Mouse (Mus musculus) layer of hippocampus, adult 11-12 months (tissue): ENCODE measurements around the gene Muc1.

Experiments used
- DNase-seq: peaks from one replicate; pipeline ENCODE4 v3.0.0; 2022; ENCODE audit warnings: low spot score

Muc1 gene

DNA sequence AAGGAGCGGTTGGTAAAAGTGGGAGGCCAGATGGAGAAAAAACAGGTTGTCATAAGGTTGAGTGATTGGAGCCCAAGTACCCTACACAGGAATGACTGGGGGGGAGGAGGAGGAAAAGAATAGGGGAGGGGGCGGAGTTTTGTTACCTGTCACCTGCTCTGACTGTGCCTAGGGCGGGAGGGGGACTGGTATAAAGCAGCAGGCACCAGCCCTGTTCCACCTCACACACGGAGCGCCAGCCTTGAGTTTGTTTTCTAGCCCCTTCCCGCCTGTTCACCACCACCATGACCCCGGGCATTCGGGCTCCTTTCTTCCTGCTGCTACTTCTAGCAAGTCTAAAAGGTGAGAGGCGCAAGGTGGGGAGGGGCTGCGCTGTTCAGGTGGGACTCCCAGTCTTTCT, at the start of gene Muc1:
Gene Muc1, plus strand, starts transcription at position 222 of the 400 bp plus-strand sequence.
- DNase-seq, result peak; percentile 14

DNA sequence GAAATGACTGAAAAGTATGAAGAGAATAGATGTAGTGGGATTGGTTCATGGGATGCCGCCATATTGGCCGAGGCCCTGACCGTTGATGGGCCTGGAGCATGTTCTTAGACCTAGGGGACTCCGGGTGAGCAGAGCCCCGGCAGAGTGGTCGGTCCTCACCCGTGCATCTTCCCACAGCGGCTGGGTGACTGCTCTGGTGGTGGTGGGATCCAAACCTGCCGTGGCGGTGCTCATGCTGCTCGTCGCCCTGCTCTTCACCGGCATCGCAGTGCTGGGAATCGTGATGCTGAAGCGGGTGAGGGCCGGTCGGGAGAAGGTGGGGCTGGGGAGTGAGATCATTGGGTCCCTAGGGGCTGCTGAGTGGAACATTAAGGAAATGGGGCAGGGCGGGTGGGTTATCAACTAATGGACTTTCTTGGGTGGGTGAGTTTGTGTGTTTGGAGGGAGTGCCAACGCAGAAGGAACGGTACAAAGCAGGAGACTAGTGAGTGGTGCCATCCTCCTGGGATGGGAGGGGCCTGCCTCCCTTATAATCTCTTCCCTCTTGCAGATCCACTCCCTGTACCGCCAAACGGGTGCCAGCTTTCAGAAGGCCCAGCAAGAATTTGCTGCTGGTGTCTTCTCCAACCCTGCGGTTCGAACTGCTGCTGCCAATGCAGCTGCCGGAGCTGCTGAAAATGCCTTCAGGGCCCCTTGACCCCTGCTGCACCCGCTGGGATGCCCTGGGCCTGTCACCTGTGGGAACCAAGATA, 46.9 kb upstream of the Muc1 start:
- DNase-seq, result no peak

DNA sequence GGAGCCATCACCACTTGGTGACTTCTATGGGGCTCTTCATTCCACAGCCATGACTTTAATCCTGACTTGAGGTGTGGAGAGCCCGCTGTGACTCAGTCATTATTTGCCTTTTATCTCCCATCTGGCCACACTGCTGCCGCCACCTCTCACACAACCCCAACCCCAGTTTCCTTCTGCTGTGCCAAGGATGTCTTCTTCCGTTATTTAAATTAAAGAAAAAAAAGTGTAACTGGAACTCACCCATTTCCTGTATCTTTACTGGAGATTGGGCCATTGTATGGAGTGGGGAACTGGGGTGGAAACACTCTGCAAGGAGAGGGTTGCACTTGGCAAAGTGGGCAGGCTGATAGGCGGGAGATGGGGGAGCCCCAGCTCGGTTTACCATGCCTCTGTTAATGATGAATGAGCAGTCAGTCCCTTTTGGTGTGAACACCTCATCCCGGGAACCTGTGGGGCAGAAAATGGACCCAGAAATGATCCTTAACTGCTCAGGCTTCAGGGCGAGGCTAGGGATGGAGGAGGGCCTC, 46.3 kb upstream of the Muc1 start:
- no peak for DNase-seq

DNA sequence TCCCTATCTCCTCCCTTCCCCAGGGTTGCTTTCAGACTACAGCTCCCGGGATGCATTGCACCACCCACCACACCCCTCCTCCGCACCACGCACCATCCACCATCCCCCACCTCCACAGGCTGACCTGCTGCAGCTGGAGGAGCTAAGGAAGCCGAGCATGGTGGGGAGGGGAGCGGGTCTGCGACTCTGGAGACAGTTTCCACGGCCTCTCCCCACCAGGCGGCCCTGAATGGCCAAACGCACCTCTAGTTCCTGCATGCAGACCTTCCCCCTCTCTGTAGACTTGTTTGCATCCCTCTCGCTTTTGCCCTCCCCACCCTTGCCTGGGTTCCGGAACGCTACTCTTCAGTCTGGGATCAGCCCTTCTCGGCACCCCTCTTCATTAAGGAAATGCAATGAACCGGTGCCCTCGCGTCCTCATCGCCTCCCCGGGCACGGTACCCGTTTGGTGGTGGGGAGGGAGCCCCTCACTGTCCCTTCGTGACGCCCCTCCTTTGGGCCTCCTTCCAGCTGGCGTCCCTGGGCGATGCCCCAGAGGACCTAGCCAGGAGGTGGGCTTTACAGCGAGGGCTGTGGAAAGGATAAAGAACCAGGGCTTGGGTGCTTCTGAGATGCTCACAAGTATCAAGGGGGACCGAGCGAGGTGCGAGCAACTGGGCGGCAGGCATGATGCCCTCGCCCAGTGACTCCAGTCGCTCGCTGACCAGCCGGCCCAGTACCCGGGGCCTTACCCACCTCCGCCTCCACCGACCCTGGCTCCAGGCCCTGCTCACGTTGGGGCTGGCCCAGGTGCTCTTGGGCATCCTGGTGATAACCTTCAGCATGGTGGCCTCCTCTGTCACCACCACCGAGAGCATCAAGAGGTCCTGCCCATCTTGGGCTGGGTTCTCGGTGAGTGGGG, 45.5 kb upstream of the Muc1 start, which contains the start of gene Fam189b:
Gene Fam189b, plus strand, starts transcription at position 86 of the 901 bp plus-strand sequence.
- DNase-seq, result peak; percentile 90

DNA sequence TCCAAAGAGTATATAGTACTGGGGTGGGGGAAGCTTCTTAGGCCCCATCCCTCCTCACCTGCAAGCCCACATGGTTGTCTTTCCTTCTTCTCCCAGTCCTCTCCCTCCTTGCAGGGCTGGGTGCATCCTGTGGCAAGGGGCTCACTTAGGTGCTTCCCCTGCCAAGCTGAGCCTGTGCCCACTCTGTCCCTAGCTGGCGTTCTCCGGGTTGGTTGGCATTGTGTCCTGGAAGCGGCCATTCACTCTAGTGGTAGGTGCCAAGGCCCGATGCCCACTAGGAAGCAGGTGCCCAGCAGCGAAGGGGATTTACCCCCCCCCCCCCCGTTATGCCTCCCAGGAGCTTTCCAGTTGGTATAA, 44.9 kb upstream of the Muc1 start:
- DNase-seq, result no peak

DNA sequence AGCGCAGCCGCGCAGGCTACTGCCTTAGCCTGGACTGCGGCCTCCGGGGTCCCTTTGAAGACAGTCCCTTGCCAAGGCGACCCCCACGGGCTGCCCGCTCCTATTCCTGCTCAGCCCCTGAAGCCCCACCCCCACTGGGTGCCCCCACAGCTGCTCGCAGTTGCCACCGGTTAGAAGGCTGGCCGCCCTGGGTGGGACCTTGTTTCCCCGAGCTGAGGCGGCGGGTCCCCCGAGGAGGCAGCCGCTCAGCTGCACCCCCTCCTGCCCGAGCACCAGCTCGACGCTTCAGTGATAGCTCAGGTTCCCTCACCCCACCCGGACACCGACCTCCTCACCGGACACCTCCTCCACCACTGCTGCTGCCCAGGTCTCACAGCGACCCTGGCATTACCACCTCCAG, 41.7 kb upstream of the Muc1 start:
- no peak for DNase-seq

DNA sequence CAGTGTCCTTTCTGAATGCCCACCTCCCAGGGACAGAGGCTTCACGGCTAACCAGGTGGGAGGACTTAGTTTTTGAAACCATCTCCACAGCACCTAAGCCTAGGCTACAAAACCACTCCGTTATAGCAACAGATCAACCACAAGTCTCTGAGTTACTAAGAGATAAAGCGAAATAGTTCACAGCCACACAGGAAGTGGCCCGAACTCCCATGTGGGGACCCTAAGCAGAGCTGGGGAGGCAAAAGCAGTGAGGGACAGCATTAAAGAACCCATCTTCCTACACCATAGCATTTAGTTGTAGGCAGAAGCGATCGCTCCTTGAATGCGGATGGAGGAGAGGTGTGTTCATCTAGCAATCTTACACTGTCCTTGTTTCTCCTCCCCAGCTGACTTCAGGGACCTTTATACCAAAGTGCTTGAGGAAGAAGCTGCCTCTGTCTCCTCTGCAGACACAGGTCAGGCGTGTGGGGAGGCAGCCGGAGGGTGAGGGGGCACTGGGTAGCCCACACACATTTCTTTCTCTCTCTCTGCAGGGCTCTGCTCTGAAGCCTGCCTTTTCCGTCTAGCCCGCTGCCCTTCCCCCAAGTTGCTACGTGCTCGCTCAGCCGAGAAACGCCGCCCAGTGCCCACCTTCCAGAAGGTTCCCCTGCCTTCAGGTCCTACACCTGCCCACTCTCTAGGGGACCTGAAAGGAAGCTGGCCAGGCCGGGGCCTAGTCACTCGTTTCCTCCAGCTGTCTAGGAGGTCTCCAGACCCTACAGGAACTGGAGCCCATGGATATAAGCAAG, 41.0 kb upstream of the Muc1 start:
- no peak for DNase-seq

DNA sequence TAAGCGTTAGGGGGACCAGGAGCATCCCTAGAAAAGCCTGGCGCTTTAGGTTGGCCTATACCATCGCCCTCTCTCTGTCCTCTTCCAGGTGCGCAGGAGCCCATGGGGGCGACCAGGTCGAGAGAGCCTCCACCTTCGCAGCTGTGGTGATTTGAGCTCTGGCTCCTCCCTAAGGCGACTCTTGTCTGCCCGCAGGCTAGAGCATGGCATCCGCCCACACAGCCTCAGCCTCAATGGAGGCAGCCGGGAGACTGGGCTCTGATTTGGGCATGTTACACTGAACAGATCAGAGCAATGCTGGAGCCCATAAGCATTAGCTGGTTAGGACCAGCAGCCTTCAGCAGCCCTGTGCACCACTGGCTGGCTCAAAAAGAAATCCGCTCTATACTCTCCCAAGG, 40.4 kb upstream of the Muc1 start:
- no peak for DNase-seq

DNA sequence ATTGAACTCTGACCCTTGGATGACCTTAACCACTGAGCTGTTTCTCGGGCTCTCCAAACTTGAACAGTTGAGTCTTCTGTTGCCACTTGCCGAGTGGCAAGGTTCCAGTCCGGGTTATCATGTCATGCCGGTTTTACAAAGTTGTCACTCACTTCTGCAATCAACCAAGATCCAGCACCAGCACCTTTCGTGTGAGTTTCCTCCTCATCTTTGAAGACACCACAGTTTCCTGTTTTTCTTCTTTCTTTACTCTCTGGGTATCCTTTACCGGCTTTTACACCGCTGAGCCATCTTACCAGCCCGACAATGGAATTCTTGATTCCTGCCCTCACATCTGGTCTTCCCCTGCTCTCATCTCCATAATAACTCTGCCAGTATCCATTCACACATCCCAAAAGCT, 38.4 kb upstream of the Muc1 start:
- DNase-seq, result no peak

DNA sequence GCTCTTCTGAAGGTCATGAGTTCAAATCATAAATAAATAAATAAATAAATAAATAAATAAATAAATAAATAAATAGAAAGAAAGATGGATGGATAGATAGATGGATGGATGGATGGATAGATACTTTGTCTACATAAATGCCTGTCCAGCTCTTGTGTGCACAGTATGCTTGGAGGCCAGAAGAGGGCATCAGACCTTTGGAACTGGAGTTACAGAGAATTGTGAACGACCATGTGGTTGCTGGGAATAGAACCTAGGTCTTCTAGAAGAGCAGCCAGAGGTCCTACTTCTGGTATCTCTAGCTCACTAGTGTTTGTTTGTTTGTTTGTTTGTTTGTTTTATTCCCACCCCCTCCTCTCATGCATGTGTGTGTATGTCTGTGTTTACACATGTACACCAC, 35.5 kb upstream of the Muc1 start:
- no peak for DNase-seq

DNA sequence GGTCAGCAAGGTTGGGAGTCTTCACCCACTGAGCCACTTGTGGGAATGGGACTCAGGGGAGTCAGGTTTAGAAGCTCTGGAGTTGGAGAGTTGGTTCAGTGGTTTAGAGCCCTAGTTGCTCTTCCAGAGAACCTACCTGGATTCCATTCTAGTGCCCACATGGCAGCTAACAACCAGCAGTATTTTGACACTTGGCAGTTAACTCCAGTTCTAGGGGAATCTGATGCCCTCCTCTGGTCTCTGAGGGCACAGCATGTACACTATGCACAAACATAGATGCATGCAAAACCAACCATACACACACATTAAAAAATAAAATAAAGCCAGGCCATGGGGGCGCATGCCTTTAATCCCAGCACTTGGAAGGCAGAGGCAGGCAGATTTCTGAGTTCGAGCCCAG, 35.0 kb upstream of the Muc1 start:
- DNase-seq, result no peak

DNA sequence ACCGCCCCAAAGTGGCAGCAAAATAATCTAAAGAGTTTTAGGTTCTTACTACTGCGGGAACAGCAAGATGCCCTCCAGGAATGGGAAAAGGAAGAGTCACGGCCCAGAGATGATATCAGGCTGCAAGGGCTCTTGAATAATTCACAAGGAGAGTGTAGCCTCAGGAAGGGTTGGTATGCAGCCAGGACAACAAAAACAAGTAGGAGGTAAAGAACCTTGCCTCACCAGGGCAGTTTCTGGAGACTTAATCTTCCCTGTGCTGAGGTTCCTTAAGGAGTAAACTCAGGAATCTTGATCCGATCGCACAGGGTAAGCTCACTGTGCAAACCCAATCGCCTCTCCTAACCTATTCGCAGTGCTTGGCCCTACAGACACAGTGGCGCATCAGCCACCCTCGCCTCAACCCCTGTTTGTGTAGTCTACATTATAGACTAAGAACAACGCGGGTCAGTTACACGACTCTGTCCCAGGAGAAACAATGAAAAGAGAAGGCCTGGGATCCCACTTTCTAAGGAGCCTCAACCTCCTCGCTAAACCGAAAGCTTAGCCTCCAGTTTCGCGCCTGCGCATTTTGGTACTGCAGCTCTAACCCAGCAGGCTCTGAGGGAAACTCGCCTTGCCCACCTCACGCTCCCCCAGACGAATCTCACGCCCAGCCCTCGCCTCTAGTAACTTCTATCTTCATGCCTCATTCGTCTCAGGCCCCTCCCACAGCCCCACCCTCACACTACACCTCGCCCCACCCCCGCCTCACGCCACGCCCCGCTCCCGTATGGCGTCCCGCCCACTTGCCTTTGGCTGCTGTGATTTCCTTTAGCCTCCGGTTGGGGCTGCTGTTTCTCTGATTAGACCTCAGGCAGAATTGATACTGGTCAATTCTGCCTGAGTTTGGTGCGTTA, 32.6 kb upstream of the Muc1 start:
- peak; percentile 85 for DNase-seq

DNA sequence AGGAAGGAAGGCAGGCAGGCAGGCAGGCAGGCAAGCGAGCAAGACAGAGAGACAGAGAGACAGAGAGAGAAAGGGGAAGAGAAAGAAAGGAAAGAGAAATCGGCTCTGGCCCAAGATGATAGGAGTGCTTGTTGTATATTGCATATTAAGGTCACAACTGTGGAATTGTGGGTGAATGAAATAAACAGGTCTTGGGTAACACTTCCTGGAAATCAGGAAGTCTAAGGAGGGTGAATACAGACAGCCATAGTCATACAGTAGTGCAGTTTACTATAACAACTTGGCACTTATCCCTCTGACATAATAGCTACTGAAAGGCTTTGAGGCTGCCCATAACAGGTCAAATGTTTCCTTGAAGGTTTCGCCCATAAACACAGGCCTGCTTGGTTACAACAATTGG, 29.0 kb upstream of the Muc1 start:
- no peak for DNase-seq

DNA sequence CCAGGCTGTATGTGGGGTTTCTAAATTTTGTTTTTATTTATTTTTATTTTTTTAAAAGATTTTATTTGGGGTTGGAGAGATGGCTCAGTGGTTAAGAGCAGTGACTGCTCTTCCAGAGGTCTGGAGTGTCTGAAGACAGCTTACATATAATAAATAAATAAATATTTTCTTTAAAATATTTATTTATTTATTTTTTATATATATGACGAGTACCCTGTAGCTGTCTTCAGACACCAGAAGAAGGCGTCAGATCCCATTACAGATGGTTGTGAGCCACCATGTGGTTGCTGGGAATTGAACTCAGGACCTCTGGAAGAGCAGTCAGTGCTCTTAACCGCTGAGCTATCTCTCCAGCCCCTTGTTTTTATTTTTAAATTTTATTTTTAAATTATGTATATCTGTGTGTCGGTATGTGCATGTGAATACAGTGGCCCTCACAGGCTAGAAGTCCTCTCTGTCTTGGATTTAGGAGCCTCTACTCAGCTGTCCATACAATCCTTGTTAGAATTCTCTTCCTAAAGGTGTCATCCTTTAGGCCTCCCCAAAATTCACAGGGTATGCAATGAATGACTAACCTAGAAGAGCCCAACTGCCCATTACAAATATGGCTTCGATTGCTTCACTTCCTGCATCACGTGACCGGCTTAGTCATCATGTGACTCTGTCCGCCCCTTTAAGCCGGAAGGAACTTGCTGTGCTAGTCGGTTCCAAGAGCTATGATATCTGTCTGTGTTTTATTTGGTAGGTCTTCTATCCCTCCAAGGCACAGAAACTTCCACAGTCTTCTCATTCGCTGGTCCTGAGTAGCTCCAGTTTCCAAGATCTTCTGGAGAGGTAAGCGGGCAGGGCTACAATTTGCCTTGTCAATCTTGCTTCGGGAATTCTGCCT, 26.4 kb upstream of the Muc1 start, which contains the start of gene Gba:
Gene Gba, plus strand, starts transcription at position 676 of the 889 bp plus-strand sequence.
- peak; percentile 88 for DNase-seq

DNA sequence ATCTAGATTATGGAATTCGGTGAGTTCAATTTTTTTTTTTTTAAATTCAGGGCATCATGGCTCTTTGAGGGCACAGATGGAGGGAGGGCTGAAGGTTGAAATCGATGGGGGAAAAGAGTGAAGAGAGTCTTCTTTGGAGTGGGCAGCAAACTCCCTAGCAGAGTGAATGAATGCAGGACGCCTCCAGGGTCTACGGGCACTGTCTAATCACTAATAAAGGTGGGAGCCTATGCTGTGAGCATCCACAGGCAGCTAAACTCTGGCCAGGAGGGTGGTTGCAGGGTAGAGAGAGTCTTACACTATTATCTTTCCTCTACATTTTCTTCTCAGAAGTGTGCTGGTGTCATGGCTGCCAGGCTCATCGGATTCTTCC, 25.7 kb upstream of the Muc1 start:
- DNase-seq, result no peak

DNA sequence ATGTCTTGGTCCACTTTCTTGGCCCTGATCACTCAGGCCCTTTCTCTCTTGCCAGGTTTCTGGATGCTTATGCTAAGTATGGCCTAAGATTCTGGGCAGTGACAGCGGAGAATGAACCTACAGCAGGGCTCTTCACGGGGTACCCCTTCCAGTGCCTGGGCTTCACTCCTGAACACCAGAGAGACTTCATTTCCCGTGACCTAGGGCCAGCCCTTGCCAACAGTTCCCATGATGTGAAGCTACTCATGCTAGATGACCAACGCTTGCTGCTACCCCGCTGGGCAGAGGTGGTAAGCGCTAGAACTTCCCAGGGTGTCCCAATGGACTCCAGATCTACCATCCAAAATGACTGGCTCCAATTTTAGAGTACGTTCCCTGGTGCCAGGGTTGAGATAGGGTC, 22.8 kb upstream of the Muc1 start:
- DNase-seq, result no peak

DNA sequence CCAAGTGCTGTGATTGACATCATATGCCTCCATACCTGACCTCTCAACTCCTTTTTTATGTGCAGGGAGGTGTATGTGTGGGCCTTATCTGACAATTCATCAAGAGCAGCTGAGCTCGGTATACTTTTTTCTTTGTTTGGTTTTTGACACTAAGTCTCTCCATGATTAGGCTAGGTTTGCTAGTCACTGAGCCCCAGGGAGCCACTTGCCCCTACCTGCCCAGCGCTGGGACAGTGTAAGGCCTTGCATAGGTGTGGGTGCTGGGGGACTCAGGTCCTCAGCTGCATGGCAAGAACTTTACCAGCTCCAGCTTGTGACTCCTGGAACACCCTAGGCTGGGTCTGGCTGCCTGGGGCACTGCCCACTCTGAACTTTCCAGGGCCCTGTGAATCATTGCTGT, 22.2 kb upstream of the Muc1 start:
- no peak for DNase-seq

DNA sequence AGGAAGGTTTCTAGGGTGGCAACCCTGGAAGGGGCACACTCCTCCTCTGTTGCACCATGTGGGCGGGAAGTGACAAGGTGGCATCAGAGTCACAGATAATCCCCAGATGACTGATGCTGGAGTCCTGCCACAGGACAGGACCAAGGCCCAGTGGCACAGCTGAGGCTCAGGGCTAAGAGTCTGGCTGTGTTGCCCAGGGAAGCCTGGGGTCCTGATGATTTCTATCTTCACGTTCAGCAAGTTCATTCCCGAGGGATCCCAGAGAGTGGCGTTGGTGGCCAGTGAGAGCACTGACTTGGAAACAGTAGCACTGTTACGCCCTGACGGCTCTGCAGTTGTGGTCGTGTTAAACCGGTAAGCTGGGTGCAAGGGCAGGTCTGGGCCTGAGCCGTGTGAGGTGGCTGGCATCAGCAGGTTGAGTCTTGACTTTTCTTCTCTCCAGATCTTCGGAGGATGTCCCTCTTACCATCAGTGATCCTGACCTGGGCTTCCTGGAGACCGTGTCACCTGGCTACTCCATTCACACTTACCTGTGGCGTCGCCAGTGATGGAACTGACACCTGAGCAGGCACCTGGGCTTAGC, 20.7 kb upstream of the Muc1 start:
- no peak for DNase-seq

DNA sequence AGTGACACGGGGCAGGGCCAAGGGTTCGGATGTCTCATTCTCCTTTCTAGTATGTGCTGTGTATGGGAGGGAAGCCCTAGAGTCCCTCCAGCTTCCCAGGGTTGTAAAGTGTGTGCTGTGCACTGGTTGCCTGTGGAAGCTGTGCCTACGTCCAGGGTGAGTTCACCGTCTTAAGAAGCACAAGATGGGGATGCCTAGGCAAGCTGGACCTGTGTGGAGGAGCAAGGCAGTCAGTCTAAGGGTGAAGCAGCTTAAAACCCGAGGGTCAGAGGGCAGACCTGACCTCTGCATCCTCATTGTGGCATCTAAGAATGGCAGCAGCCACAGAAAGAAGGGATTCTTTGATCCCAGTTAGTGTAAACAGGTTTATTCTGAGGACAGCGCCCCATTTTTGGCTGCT, 20.1 kb upstream of the Muc1 start:
- no peak for DNase-seq

DNA sequence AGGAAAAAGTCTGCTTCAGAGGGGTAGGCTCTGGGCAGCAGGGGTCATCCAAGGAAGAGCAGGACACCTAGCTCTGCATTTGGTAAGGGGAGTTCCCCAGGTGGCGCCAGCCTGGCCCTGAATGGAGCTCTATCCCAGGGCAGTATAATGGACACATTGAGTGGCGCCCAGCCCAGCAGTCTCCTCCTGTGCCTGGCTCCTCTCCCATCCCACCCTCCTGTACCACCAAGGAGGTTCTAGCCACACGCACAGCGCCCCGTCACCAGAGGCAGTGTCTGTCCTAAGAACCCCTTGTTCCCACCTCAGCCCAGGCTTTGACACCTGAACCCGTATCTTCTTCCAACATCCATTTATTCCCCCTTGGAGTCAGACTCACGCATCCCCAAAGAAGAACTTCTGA, 19.1 kb upstream of the Muc1 start:
- no peak for DNase-seq
